21 mouse cellular contexts compared by ENCODE assay signal in genomic region chr2:179945051-179945450, GRCm38 (mm10). TPM values are rescaled to one million over a fixed set of nuclear protein-coding genes. Genes with fewer than 3 reads are reported as not detected.
DNase-seq lines count a peak whose midpoint lies in the region; ATAC-seq and TF ChIP-seq lines count a peak whose summit lies in the region.
"Had no signal": no experiment of that assay in that cellular context is flagged by ENCODE, and none has a peak within 500 bp of the region (broad histone marks: within the 10 kb centered on the region; RNA-seq: fewer than 3 reads in every experiment).

No protein-coding gene starts in this region.

- DNase-seq in hindbrain, embryonic 11.5 days (ENCODE audit: low spot score) = peak; percentile 23
- DNase-seq in hindbrain, postnatal 0 days (ENCODE audit: low spot score) = no peak
- peak; percentile 67 for DNase-seq in liver, adult 2 months (ENCODE audit: extremely low read depth, low read depth, low spot score)
- no peak for DNase-seq in midbrain, embryonic 14.5 days
- peak; percentile 36 for DNase-seq in ZHBTc4 (ENCODE audit: low read depth, low spot score)
- DNase-seq in layer of hippocampus, adult 8-10 months (ENCODE audit: low spot score in 2 of 2) = no peak
- DNase-seq: adrenal gland, adult 2 months; adrenal gland, postnatal 25 days; cerebellum, adult 18-20 months; cerebellum, adult 9-11 months; cerebellum, postnatal 36 days; gastrocnemius, postnatal 14 days; heart, adult 2 months; heart, postnatal 36 days had no signal

- H3K4me2 ChIP-seq in hindbrain, embryonic 11.5 days (replicated peaks; ENCODE audit: low read depth, low read length) = no peak overlapping the region
- H3K4me2 ChIP-seq in hindbrain, postnatal 0 days (ENCODE audit: low read depth, low read length) = no peak overlapping the region
- H3K4me2 ChIP-seq in liver, embryonic 12.5 days = no peak overlapping the region
- H3K4me2 ChIP-seq in midbrain, embryonic 16.5 days (ENCODE audit: low read length) = no peak overlapping the region
- H3K4me2 ChIP-seq in midbrain, embryonic 14.5 days (ENCODE audit: low read length) = no peak overlapping the region
- H3K4me2 ChIP-seq: embryonic facial prominence, embryonic 13.5 days; forebrain, embryonic 12.5 days; heart, embryonic 12.5 days; hindbrain, embryonic 13.5 days had no signal

- TF ChIP-seq POLR2A in liver, adult 2 months (IDR thresholded peaks at IDR 0.05; ENCODE audit: extremely low read depth, insufficient read depth, low read length) = no peak

- H3K79me2 ChIP-seq in liver, adult 2 months (ENCODE audit: control insufficient read depth, insufficient read depth, low read length) = peaks cover 68% of the 10 kb centered on the region

- 45% methylated on average over 3 of the region's 4 CpGs for WGBS in hindbrain, embryonic 11.5 days
- WGBS in hindbrain, postnatal 0 days = 26% methylated on average over 4 of the region's 4 CpGs
- WGBS in liver, adult 2 months = 49% methylated on average over 4 of the region's 4 CpGs
- 50% methylated on average over 4 of the region's 4 CpGs for WGBS in liver, embryonic 12.5 days (ENCODE audit: insufficient replicate concordance)
- WGBS in midbrain, embryonic 16.5 days = 26% methylated on average over 4 of the region's 4 CpGs
- 26% methylated on average over 4 of the region's 4 CpGs for WGBS in midbrain, embryonic 14.5 days

- no peak overlapping the region for H3K4me3 ChIP-seq in hindbrain, embryonic 11.5 days (ENCODE audit: low read depth, low read length)
- no peak overlapping the region for H3K4me3 ChIP-seq in hindbrain, postnatal 0 days (ENCODE audit: low read length)
- no peak overlapping the region for H3K4me3 ChIP-seq in liver, adult 2 months (ENCODE audit: insufficient read depth, low read depth, low read length)
- H3K4me3 ChIP-seq in liver, embryonic 12.5 days = no peak overlapping the region
- H3K4me3 ChIP-seq in midbrain, embryonic 16.5 days (ENCODE audit: low read depth, low read length) = no peak overlapping the region
- H3K4me3 ChIP-seq in midbrain, embryonic 14.5 days (replicated peaks; ENCODE audit: low read depth, low read length) = no peak overlapping the region
- H3K4me3 ChIP-seq: embryonic facial prominence, embryonic 13.5 days; forebrain, embryonic 12.5 days; heart, adult 2 months; heart, embryonic 12.5 days; hindbrain, embryonic 13.5 days had no signal

- peaks cover 7% of the 10 kb centered on the region for H3K4me1 ChIP-seq in hindbrain, embryonic 11.5 days (replicated peaks; ENCODE audit: control insufficient read depth, insufficient read depth, low read length)
- peaks cover 30% of the 10 kb centered on the region for H3K4me1 ChIP-seq in hindbrain, postnatal 0 days (ENCODE audit: insufficient read depth, low read length)
- H3K4me1 ChIP-seq in liver, adult 2 months (ENCODE audit: control insufficient read depth, insufficient read depth, low read length) = peaks cover 17% of the 10 kb centered on the region
- peaks cover 63% of the 10 kb centered on the region for H3K4me1 ChIP-seq in liver, embryonic 12.5 days
- H3K4me1 ChIP-seq in midbrain, embryonic 16.5 days (ENCODE audit: control insufficient read depth, insufficient read depth, low read length) = peaks cover 16% of the 10 kb centered on the region
- H3K4me1 ChIP-seq in midbrain, embryonic 14.5 days (ENCODE audit: control insufficient read depth, insufficient read depth, low read length) = peaks cover 10% of the 10 kb centered on the region; the same call in 1 of the 2 replicates

- no peak for TF ChIP-seq CTCF in hindbrain, postnatal 0 days (IDR thresholded peaks at IDR 0.05; ENCODE audit: low read depth)
- no peak for TF ChIP-seq CTCF in liver, adult 2 months (IDR thresholded peaks at IDR 0.05; ENCODE audit: low read depth, low read length)

- H3K27me3 ChIP-seq in hindbrain, embryonic 11.5 days (ENCODE audit: control insufficient read depth, insufficient read depth, low read length) = no peaks in the 10 kb centered on the region
- no peaks in the 10 kb centered on the region for H3K27me3 ChIP-seq in hindbrain, postnatal 0 days (ENCODE audit: insufficient read depth, low read length)
- no peaks in the 10 kb centered on the region for H3K27me3 ChIP-seq in liver, adult 2 months (ENCODE audit: control insufficient read depth, insufficient read depth, low read length)
- no peaks in the 10 kb centered on the region for H3K27me3 ChIP-seq in liver, embryonic 12.5 days (replicated peaks)
- no peaks in the 10 kb centered on the region for H3K27me3 ChIP-seq in midbrain, embryonic 16.5 days (ENCODE audit: control insufficient read depth, insufficient read depth, low read depth, low read length)
- H3K27me3 ChIP-seq in midbrain, embryonic 14.5 days (ENCODE audit: control insufficient read depth, insufficient read depth, low read length) = no peaks in the 10 kb centered on the region
- H3K27me3 ChIP-seq: embryonic facial prominence, embryonic 13.5 days; forebrain, embryonic 12.5 days; heart, embryonic 12.5 days; hindbrain, embryonic 13.5 days had no signal

- no peak overlapping the region for H3K27ac ChIP-seq in hindbrain, embryonic 11.5 days (ENCODE audit: low read depth, low read length)
- H3K27ac ChIP-seq in hindbrain, postnatal 0 days = no peak overlapping the region
- no peak overlapping the region for H3K27ac ChIP-seq in liver, adult 2 months (replicated peaks; ENCODE audit: insufficient read depth, low read depth, low read length)
- H3K27ac ChIP-seq in liver, embryonic 12.5 days = no peak overlapping the region
- no peak overlapping the region for H3K27ac ChIP-seq in midbrain, embryonic 16.5 days (ENCODE audit: low read length)
- no peak overlapping the region for H3K27ac ChIP-seq in midbrain, embryonic 14.5 days (replicated peaks; ENCODE audit: low read depth, low read length)
- H3K27ac ChIP-seq: embryonic facial prominence, embryonic 13.5 days; forebrain, embryonic 12.5 days; heart, adult 2 months; hindbrain, embryonic 13.5 days had no signal

- H3K9ac ChIP-seq in hindbrain, embryonic 11.5 days (ENCODE audit: low read depth, low read length) = no peak overlapping the region
- H3K9ac ChIP-seq in hindbrain, postnatal 0 days (replicated peaks; ENCODE audit: low read length) = no peak overlapping the region
- H3K9ac ChIP-seq in liver, adult 2 months (ENCODE audit: low read depth, low read length) = no peak overlapping the region
- H3K9ac ChIP-seq in liver, embryonic 12.5 days = no peak overlapping the region
- 0 out of 2 replicates have a peak overlapping the region, but pooled peaks have one; percentile 12 for H3K9ac ChIP-seq in midbrain, embryonic 16.5 days (ENCODE audit: low read depth, low read length)
- H3K9ac ChIP-seq in midbrain, embryonic 14.5 days (replicated peaks; ENCODE audit: low read length) = no peak overlapping the region
- H3K9ac ChIP-seq: embryonic facial prominence, embryonic 13.5 days; forebrain, embryonic 12.5 days; heart, embryonic 12.5 days; hindbrain, embryonic 13.5 days had no signal

- H3K36me3 ChIP-seq in hindbrain, embryonic 11.5 days (ENCODE audit: control insufficient read depth, insufficient read depth, low read length) = no peaks in the 10 kb centered on the region
- no peaks in the 10 kb centered on the region for H3K36me3 ChIP-seq in hindbrain, postnatal 0 days (ENCODE audit: insufficient read depth, low read length)
- no peaks in the 10 kb centered on the region for H3K36me3 ChIP-seq in liver, adult 2 months (ENCODE audit: control insufficient read depth, insufficient read depth, low read length)
- no peaks in the 10 kb centered on the region for H3K36me3 ChIP-seq in liver, embryonic 12.5 days
- H3K36me3 ChIP-seq in midbrain, embryonic 16.5 days (ENCODE audit: control insufficient read depth, insufficient read depth, low read length) = no peaks in the 10 kb centered on the region
- H3K36me3 ChIP-seq in midbrain, embryonic 14.5 days (ENCODE audit: control insufficient read depth, insufficient read depth, low read length) = no peaks in the 10 kb centered on the region
- H3K36me3 ChIP-seq: embryonic facial prominence, embryonic 13.5 days; forebrain, embryonic 12.5 days; heart, embryonic 12.5 days; hindbrain, embryonic 13.5 days had no signal

- ATAC-seq in hindbrain, embryonic 11.5 days (ENCODE audit: low FRiP score) = peak; percentile 12; the same call in 1 of the 2 replicates
- no peak for ATAC-seq in hindbrain, postnatal 0 days
- ATAC-seq in liver, embryonic 12.5 days = no peak
- ATAC-seq in midbrain, embryonic 16.5 days = no peak
- no peak for ATAC-seq in midbrain, embryonic 14.5 days (ENCODE audit: low FRiP score, low TSS enrichment)
- ATAC-seq: forebrain, embryonic 16.5 days had no signal

- H3K9me3 ChIP-seq in hindbrain, embryonic 11.5 days (ENCODE audit: control insufficient read depth, low read length) = no peaks in the 10 kb centered on the region
- no peaks in the 10 kb centered on the region for H3K9me3 ChIP-seq in hindbrain, postnatal 0 days (ENCODE audit: low read length)
- H3K9me3 ChIP-seq in liver, embryonic 12.5 days (replicated peaks) = no peaks in the 10 kb centered on the region
- H3K9me3 ChIP-seq in midbrain, embryonic 16.5 days (replicated peaks; ENCODE audit: control insufficient read depth, low read length, poor library complexity, severe bottlenecking) = no peaks in the 10 kb centered on the region
- no peaks in the 10 kb centered on the region for H3K9me3 ChIP-seq in midbrain, embryonic 14.5 days (ENCODE audit: control insufficient read depth, low read length)
- H3K9me3 ChIP-seq: embryonic facial prominence, embryonic 13.5 days; forebrain, embryonic 12.5 days; heart, embryonic 12.5 days; hindbrain, embryonic 13.5 days had no signal

RNA-seq across cellular contexts. Expression of gene Taf4, which starts 31.4 kb away (rescaled TPM):
- polyA plus RNA-seq in hindbrain, embryonic 11.5 days (2014; fragmentation: Nextera tagmentation; extraction: Ambion mirVana) = 6.2 and 9.2 TPM in 2 replicates
- 12.1 and 13.6 TPM in 2 replicates for total RNA-seq in hindbrain, postnatal 0 days (2014; rRNA removed)
- 2.5 and 3.0 TPM in 2 replicates for polyA plus RNA-seq in hindbrain, postnatal 0 days (2015; fragmentation: Nextera tagmentation; extraction: Ambion mirVana)
- total RNA-seq in liver, adult 2 months (2014; rRNA removed) = 4.0 and 4.2 TPM in 2 replicates
- polyA plus RNA-seq in liver, adult 2 months (2012; rRNA removed) = 3.9 and 4.3 TPM in 2 replicates
- polyA plus RNA-seq in liver, embryonic 12.5 days (2016; fragmentation: Nextera tagmentation; extraction: Ambion mirVana) = 2.2 and 2.6 TPM in 2 replicates
- 3.1 and 3.6 TPM in 2 replicates for polyA plus RNA-seq in midbrain, embryonic 16.5 days (2015; fragmentation: Nextera tagmentation; extraction: Ambion mirVana)
- polyA plus RNA-seq in midbrain, embryonic 14.5 days (2014; fragmentation: Nextera tagmentation; extraction: Ambion mirVana) = 5.4 and 5.9 TPM in 2 replicates
- total RNA-seq in layer of hippocampus, adult 8-10 months (2022) = 10 to 100 TPM; 22.0 to 23.5 (median 22.3) TPM

Comparison
In these comparisons a context has a peak if more than half of its experiments do, and no peak if none do; other contexts are left out.
1. DNase-seq: peak in hindbrain, embryonic 11.5 days (single experiment), liver, adult 2 months (single experiment) and ZHBTc4 (single experiment); none in hindbrain, postnatal 0 days (single experiment), midbrain, embryonic 14.5 days (single experiment) and layer of hippocampus, adult 8-10 months (0 of 2).